Comparison of ENCODE assay signal across 34 mouse cellular contexts in genomic region chr5:103674482-103674881, GRCm38 (mm10). TPM values are rescaled to one million over a fixed set of nuclear protein-coding genes. Genes with fewer than 3 reads are reported as not detected.
DNase-seq lines count a peak whose midpoint lies in the region; ATAC-seq lines count a peak whose summit lies in the region.
"Had no signal": no experiment of that assay in that cellular context is flagged by ENCODE, and none has a peak within 500 bp of the region (broad histone marks: within the 10 kb centered on the region; RNA-seq: fewer than 3 reads in every experiment).

No protein-coding gene starts in this region.

- no peak overlapping the region for H3K27ac ChIP-seq in embryonic facial prominence, embryonic 10.5 days (replicated peaks)
- no peak overlapping the region; the same call in 1 of the 2 replicates for H3K27ac ChIP-seq in embryonic facial prominence, embryonic 15.5 days (replicated peaks)
- no peak overlapping the region for H3K27ac ChIP-seq in limb, embryonic 13.5 days
- H3K27ac ChIP-seq: forebrain, embryonic 15.5 days; hindbrain, embryonic 10.5 days; hindbrain, embryonic 15.5 days; liver, embryonic 12.5 days; midbrain, embryonic 13.5 days had no signal

- WGBS in embryonic facial prominence, embryonic 10.5 days: 41% methylated on average over 6 of the region's 6 CpGs
- WGBS in embryonic facial prominence, embryonic 15.5 days: 31% methylated on average over 6 of the region's 6 CpGs
- WGBS in limb, embryonic 13.5 days: 20% methylated on average over 6 of the region's 6 CpGs

- H3K4me2 ChIP-seq in embryonic facial prominence, embryonic 15.5 days (replicated peaks): no peak overlapping the region
- no peak overlapping the region for H3K4me2 ChIP-seq in limb, embryonic 13.5 days (replicated peaks)
- H3K4me2 ChIP-seq: forebrain, embryonic 15.5 days; hindbrain, embryonic 15.5 days; liver, embryonic 12.5 days; midbrain, embryonic 13.5 days had no signal

- no peaks in the 10 kb centered on the region for H3K36me3 ChIP-seq in embryonic facial prominence, embryonic 10.5 days (replicated peaks)
- H3K36me3 ChIP-seq in embryonic facial prominence, embryonic 15.5 days: no peaks in the 10 kb centered on the region
- H3K36me3 ChIP-seq in limb, embryonic 13.5 days: no peaks in the 10 kb centered on the region
- H3K36me3 ChIP-seq: forebrain, embryonic 15.5 days; hindbrain, embryonic 10.5 days; hindbrain, embryonic 15.5 days; liver, embryonic 12.5 days; midbrain, embryonic 13.5 days had no signal

- no peak overlapping the region for H3K9ac ChIP-seq in embryonic facial prominence, embryonic 15.5 days
- no peak overlapping the region for H3K9ac ChIP-seq in limb, embryonic 13.5 days
- H3K9ac ChIP-seq: forebrain, embryonic 15.5 days; hindbrain, embryonic 15.5 days; liver, embryonic 12.5 days; liver, postnatal 0 days; midbrain, embryonic 13.5 days had no signal

- H3K4me3 ChIP-seq in embryonic facial prominence, embryonic 10.5 days: no peak overlapping the region
- H3K4me3 ChIP-seq in embryonic facial prominence, embryonic 15.5 days (replicated peaks): no peak overlapping the region
- no peak overlapping the region for H3K4me3 ChIP-seq in limb, embryonic 13.5 days
- H3K4me3 ChIP-seq: forebrain, embryonic 15.5 days; hindbrain, embryonic 10.5 days; hindbrain, embryonic 15.5 days; liver, embryonic 12.5 days; megakaryocyte, embryonic 14.5 days; midbrain, embryonic 13.5 days had no signal

- H3K9me3 ChIP-seq in embryonic facial prominence, embryonic 10.5 days: no peaks in the 10 kb centered on the region
- H3K9me3 ChIP-seq in embryonic facial prominence, embryonic 15.5 days (replicated peaks): no peaks in the 10 kb centered on the region
- no peaks in the 10 kb centered on the region for H3K9me3 ChIP-seq in limb, embryonic 13.5 days
- H3K9me3 ChIP-seq: forebrain, embryonic 15.5 days; hindbrain, embryonic 10.5 days; hindbrain, embryonic 15.5 days; liver, embryonic 12.5 days; megakaryocyte, embryonic 14.5 days; midbrain, embryonic 13.5 days had no signal

- 0 out of 2 replicates have a peak, but pooled peaks cover 3% of the 10 kb centered on the region for H3K27me3 ChIP-seq in embryonic facial prominence, embryonic 10.5 days (replicated peaks; ENCODE audit: low read depth, poor library complexity, severe bottlenecking)
- H3K27me3 ChIP-seq in embryonic facial prominence, embryonic 15.5 days: no peaks in the 10 kb centered on the region
- H3K27me3 ChIP-seq in limb, embryonic 13.5 days: peaks cover 4% of the 10 kb centered on the region; the same call in 1 of the 2 replicates
- H3K27me3 ChIP-seq: forebrain, embryonic 15.5 days; hindbrain, embryonic 15.5 days; midbrain, embryonic 13.5 days had no signal

- peak; percentile 41 for DNase-seq in R1 (ENCODE audit: low read depth, low spot score)
- peak; percentile 35 for DNase-seq in embryonic facial prominence, embryonic 10.5 days (ENCODE audit: low spot score)
- no peak for DNase-seq in gastrocnemius, adult 8-10 months (ENCODE audit: low spot score in 2 of 2)
- DNase-seq in cerebellum, adult 11 months: no peak
- DNase-seq in T-cell, adult 2 months (ENCODE audit: low spot score): no peak
- DNase-seq in gastrocnemius, postnatal 25 days: no peak
- DNase-seq: adrenal gland, postnatal 25 days; cerebellum, adult 2 months; cerebellum, postnatal 36 days; gastrocnemius, postnatal 10 days; heart, postnatal 14 days; kidney, adult 2 months; kidney, postnatal 36 days; liver, postnatal 0 days; lung, postnatal 4 days; retina, postnatal 1 day; right cerebral cortex, postnatal 14 days had no signal

- ATAC-seq in embryonic facial prominence, embryonic 15.5 days (ENCODE audit: insufficient number of reproducible peaks, low FRiP score, low TSS enrichment, low read depth): peak; percentile 54; the same call in 1 of the 2 replicates
- ATAC-seq in limb, embryonic 13.5 days (ENCODE audit: low FRiP score, low read depth): peak; percentile 76; the same call in 1 of the 2 replicates
- ATAC-seq: CD4-positive, CD25-positive, alpha-beta regulatory T cell, adult 4 months; forebrain, embryonic 15.5 days; liver, embryonic 12.5 days; liver, postnatal 0 days; midbrain, embryonic 13.5 days had no signal

- H3K4me1 ChIP-seq in embryonic facial prominence, embryonic 10.5 days: peaks cover 5% of the 10 kb centered on the region
- no peaks in the 10 kb centered on the region for H3K4me1 ChIP-seq in embryonic facial prominence, embryonic 15.5 days
- H3K4me1 ChIP-seq in limb, embryonic 13.5 days: 0 out of 2 replicates have a peak, but pooled peaks cover 4% of the 10 kb centered on the region
- H3K4me1 ChIP-seq: forebrain, embryonic 15.5 days; hindbrain, embryonic 15.5 days; liver, embryonic 12.5 days; midbrain, embryonic 13.5 days had no signal

RNA-seq across cellular contexts. Expression of gene Aff1, which starts 17.7 kb away (rescaled TPM):
- polyA plus RNA-seq in embryonic facial prominence, embryonic 10.5 days (2016; fragmentation: Nextera tagmentation; extraction: Ambion mirVana): 4.0 and 5.5 TPM in 2 replicates
- 6.9 and 7.1 TPM in 2 replicates for polyA plus RNA-seq in embryonic facial prominence, embryonic 15.5 days (2015; fragmentation: Nextera tagmentation; extraction: Ambion mirVana)
- 4.0 and 4.1 TPM in 2 replicates for polyA plus RNA-seq in limb, embryonic 13.5 days (2015; fragmentation: Nextera tagmentation; extraction: Ambion mirVana)
- total RNA-seq in gastrocnemius, adult 8-10 months (2022): 10 to 100 TPM; 33.8 to 47.9 (median 40.8) TPM
- total RNA-seq in gastrocnemius, postnatal 25 days (2021): 10 to 100 TPM; 28.2 to 32.7 TPM

RNA-seq across cellular contexts. Expression of gene 1700016H13Rik, which starts 18.7 kb away (rescaled TPM):
- polyA plus RNA-seq in embryonic facial prominence, embryonic 10.5 days (2016; fragmentation: Nextera tagmentation; extraction: Ambion mirVana): 0.26 and 0.31 TPM in 2 replicates
- 0.12 and 0.15 TPM in 2 replicates for polyA plus RNA-seq in embryonic facial prominence, embryonic 15.5 days (2015; fragmentation: Nextera tagmentation; extraction: Ambion mirVana)
- polyA plus RNA-seq in limb, embryonic 13.5 days (2015; fragmentation: Nextera tagmentation; extraction: Ambion mirVana): not detected in 2 replicates
- 1 to 10 TPM in 1 of 4 experiments, under 1 TPM in 3; 0.65 to 1.4 (median 0.83) TPM for total RNA-seq in gastrocnemius, adult 8-10 months (2022)
- under 1 TPM; 0.31 to 0.72 TPM for total RNA-seq in gastrocnemius, postnatal 25 days (2021)
- total RNA-seq: adrenal gland, adult 18-20 months; adrenal gland, postnatal 25 days; heart, postnatal 14 days; layer of hippocampus, adult 8-10 months; layer of hippocampus, postnatal 25 days; left cerebral cortex, adult 8-10 months; left cerebral cortex, postnatal 36 days had no signal
- polyA plus RNA-seq: CD4-positive, CD25-positive, alpha-beta regulatory T cell, adult 4 months; cerebellum, adult 2 months; kidney, adult 2 months; liver, embryonic 12.5 days; liver, postnatal 0 days; neural tube, embryonic 14.5 days; small intestine, adult 2 months had no signal

RNA-seq across cellular contexts. Expression of gene Slc10a6, which starts 45.3 kb away (rescaled TPM):
- not detected in 2 replicates for polyA plus RNA-seq in embryonic facial prominence, embryonic 10.5 days (2016; fragmentation: Nextera tagmentation; extraction: Ambion mirVana)
- polyA plus RNA-seq in embryonic facial prominence, embryonic 15.5 days (2015; fragmentation: Nextera tagmentation; extraction: Ambion mirVana): 7.8 TPM in 2 replicates
- 0.20 TPM in 1 of 2 replicates, not detected in the other for polyA plus RNA-seq in limb, embryonic 13.5 days (2015; fragmentation: Nextera tagmentation; extraction: Ambion mirVana)
- total RNA-seq in gastrocnemius, adult 8-10 months (2022): 1 to 10 TPM in 2 of 4 experiments, under 1 TPM in 2; 0.75 to 1.1 (median 0.98) TPM
- total RNA-seq in gastrocnemius, postnatal 25 days (2021): 1 to 10 TPM in 1 of 2 experiments, under 1 TPM in 1; 0.82 to 1.7 TPM
- total RNA-seq: granulocyte monocyte progenitor cell, adult 5-6 weeks; left cerebral cortex, adult 8-10 months had no signal
- polyA plus RNA-seq: CD4-positive, CD25-positive, alpha-beta regulatory T cell, adult 4 months; forebrain, embryonic 15.5 days; liver, embryonic 12.5 days had no signal

Comparison
In these comparisons a context has a peak if more than half of its experiments do, and no peak if none do; other contexts are left out.
1. DNase-seq: peak in R1 (single experiment) and embryonic facial prominence, embryonic 10.5 days (single experiment); none in gastrocnemius, adult 8-10 months (0 of 2), cerebellum, adult 11 months (single experiment), T-cell, adult 2 months (single experiment) and gastrocnemius, postnatal 25 days (single experiment).